Mouse (Mus musculus): ENCODE data around the gene Ctsk. TPM values are rescaled to one million over a fixed set of nuclear protein-coding genes. Genes with fewer than 3 reads are reported as not detected.

Ctsk gene
- total and polyA plus RNA-seq, 3 experiments: 0.08 to 0.10 TPM; not detected in 1

DNA sequence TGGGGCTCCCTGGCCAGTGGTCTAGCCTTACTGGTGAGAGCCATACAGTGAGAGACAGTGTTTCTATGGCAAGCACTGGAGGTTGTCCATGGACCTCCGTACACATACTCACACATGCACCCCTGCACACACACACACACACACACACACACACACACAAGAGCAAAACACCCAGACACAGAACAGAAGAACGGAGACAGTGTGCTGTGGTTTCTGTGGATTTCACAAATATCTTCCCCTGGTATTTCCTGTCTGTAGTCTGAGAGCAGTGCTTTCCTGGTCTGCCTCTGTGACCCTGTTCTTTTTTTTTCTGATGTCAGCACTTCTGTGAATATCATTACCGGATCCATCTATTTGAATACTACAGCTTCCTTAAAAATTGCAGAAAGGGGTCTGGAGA is 24.6 kb downstream of the Ctsk start:
- Histone ChIP-seq H3K79me2 (ENCODE audit: control insufficient read depth, insufficient read depth, low read length, poor library complexity) (no peaks in the 10 kb centered on the region), H3K9me3 (replicated peaks; ENCODE audit: insufficient read depth, low read length) (no peaks in the 10 kb centered on the region), H3K4me3 (ENCODE audit: control insufficient read depth in 1 of 2, insufficient read depth in 1 of 2, low read depth in 2 of 2, low read length in 2 of 2) (no peak overlapping the region), H3K9ac (ENCODE audit: control insufficient read depth, low read depth, low read length, poor library complexity, severe bottlenecking) (no peak overlapping the region), H3K36me3 (ENCODE audit: control insufficient read depth in 1 of 2, insufficient read depth in 2 of 2, low read length in 2 of 2) (peaks cover 0 to 17% of the 10 kb centered on the region in 2 experiments; a peak in 2 of 4 replicates), H3K27me3 (ENCODE audit: control insufficient read depth in 1 of 2, insufficient read depth in 2 of 2, low read length in 2 of 2) (peaks cover 10 to 17% of the 10 kb centered on the region in 2 experiments), H3K4me1 (ENCODE audit: control insufficient read depth in 1 of 2, insufficient read depth in 2 of 2, low read length in 2 of 2) (peaks cover 6 to 22% of the 10 kb centered on the region in 2 experiments), H3K27ac (ENCODE audit: control insufficient read depth, low read depth, low read length) (no peak overlapping the region)
- TF ChIP-seq TBP (IDR thresholded peaks at IDR 0.05; ENCODE audit: low read depth, low read length) (no peak), SIN3A (IDR thresholded peaks at IDR 0.05; ENCODE audit: low read length) (no peak), MAFK (IDR thresholded peaks at IDR 0.05; ENCODE audit: borderline replicate concordance, low read depth, low read length) (peak; percentile 61; the same call in 1 of the 2 replicates), CTCF (IDR thresholded peaks at IDR 0.05 in 2 of 3, conservative IDR thresholded peaks at IDR 0.05 in 1 of 3; ENCODE audit: control insufficient read depth in 1 of 3, insufficient read depth in 1 of 3, low read depth in 2 of 3, low read length in 3 of 3, poor library complexity in 1 of 3, severe bottlenecking in 1 of 3) (no peak)
- DNase-seq (ENCODE audit: low read depth, low spot score): no peak

DNA sequence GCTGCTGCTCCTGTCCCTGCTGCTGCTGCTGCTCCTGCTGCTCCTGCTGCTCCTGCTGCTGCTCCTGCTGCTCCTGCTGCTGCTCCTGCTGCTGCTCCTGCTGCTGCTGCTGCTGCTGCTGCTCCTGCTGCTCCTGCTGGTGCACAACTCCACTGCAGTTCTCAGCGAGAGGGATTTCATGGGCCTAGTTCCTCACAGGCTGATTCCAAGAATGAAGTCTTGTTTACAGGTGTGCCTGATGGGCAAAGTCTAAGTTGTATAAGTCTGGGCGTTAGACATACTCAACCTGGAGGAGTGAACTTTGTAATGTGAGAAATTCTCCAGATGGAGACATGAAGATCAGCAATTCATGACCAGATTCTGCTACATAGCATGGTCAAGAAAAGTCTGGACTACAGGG is 25.6 kb downstream of the Ctsk start:
- DNase-seq (ENCODE audit: low read depth, low spot score): no peak
- Histone ChIP-seq H3K9me3 (replicated peaks; ENCODE audit: insufficient read depth, low read length) (no peaks in the 10 kb centered on the region), H3K27ac (ENCODE audit: control insufficient read depth, low read depth, low read length) (no peak overlapping the region), H3K4me1 (ENCODE audit: control insufficient read depth in 1 of 2, insufficient read depth in 2 of 2, low read length in 2 of 2) (peaks cover 2 to 16% of the 10 kb centered on the region in 2 experiments; a peak in 3 of 4 replicates), H3K36me3 (ENCODE audit: control insufficient read depth in 1 of 2, insufficient read depth in 2 of 2, low read length in 2 of 2) (peaks cover 0 to 9% of the 10 kb centered on the region in 2 experiments; a peak in 2 of 4 replicates), H3K9ac (ENCODE audit: control insufficient read depth, low read depth, low read length, poor library complexity, severe bottlenecking) (no peak overlapping the region), H3K79me2 (ENCODE audit: control insufficient read depth, insufficient read depth, low read length, poor library complexity) (no peaks in the 10 kb centered on the region), H3K27me3 (ENCODE audit: control insufficient read depth in 1 of 2, insufficient read depth in 2 of 2, low read length in 2 of 2) (peaks cover 10 to 17% of the 10 kb centered on the region in 2 experiments), H3K4me3 (ENCODE audit: control insufficient read depth in 1 of 2, insufficient read depth in 1 of 2, low read depth in 2 of 2, low read length in 2 of 2) (no peak overlapping the region)
- TF ChIP-seq UBTF (IDR thresholded peaks at IDR 0.05; ENCODE audit: borderline replicate concordance, insufficient read depth, low read depth, low read length) (no peak), HCFC1 (IDR thresholded peaks at IDR 0.05; ENCODE audit: low read depth, low read length) (no peak), NELFE (IDR thresholded peaks at IDR 0.05; ENCODE audit: low read depth, low read length) (no peak), ELF1 (IDR thresholded peaks at IDR 0.05; ENCODE audit: low read depth, low read length) (no peak)

DNA sequence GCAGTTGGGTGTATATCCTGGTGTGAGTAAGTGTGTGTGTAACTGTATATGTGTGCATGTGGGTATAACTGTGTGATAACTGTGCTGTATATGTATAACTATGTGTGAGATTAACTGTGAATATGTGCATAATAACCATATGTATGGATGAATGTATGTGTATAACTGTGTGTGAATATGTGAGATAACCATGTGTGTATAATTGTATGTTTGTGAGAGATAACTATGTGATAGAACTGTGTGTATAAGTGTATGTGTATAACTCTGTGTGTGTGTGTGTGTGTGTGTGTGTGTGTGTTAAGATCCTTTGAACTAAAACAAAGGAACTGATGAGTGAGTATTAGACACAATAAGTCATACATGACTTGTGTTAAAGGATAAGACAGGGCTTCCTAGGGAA is 27.1 kb downstream of the Ctsk start:
- Histone ChIP-seq H3K4me1 (ENCODE audit: control insufficient read depth in 1 of 2, insufficient read depth in 2 of 2, low read length in 2 of 2) (peaks cover 2 to 8% of the 10 kb centered on the region in 2 experiments; a peak in 3 of 4 replicates), H3K27ac (ENCODE audit: control insufficient read depth, low read depth, low read length) (no peak overlapping the region), H3K36me3 (ENCODE audit: control insufficient read depth in 1 of 2, insufficient read depth in 2 of 2, low read length in 2 of 2) (peaks cover 0 to 4% of the 10 kb centered on the region in 2 experiments; a peak in 1 of 4 replicates), H3K79me2 (ENCODE audit: control insufficient read depth, insufficient read depth, low read length, poor library complexity) (no peaks in the 10 kb centered on the region), H3K9ac (ENCODE audit: control insufficient read depth, low read depth, low read length, poor library complexity, severe bottlenecking) (no peak overlapping the region), H3K27me3 (ENCODE audit: control insufficient read depth in 1 of 2, insufficient read depth in 2 of 2, low read length in 2 of 2) (peaks cover 10 to 17% of the 10 kb centered on the region in 2 experiments), H3K4me3 (ENCODE audit: control insufficient read depth in 1 of 2, insufficient read depth in 1 of 2, low read depth in 2 of 2, low read length in 2 of 2) (no peak overlapping the region), H3K9me3 (replicated peaks; ENCODE audit: insufficient read depth, low read length) (no peaks in the 10 kb centered on the region)
- no peak for DNase-seq (ENCODE audit: low read depth, low spot score)
- TF ChIP-seq ELF1 (IDR thresholded peaks at IDR 0.05; ENCODE audit: low read depth, low read length) (no peak), POLR2A (IDR thresholded peaks at IDR 0.05; ENCODE audit: control insufficient read depth in 1 of 2, insufficient read depth in 1 of 2, low read depth in 1 of 2, low read length in 2 of 2, poor library complexity in 1 of 2) (no peak), MXI1 (IDR thresholded peaks at IDR 0.05; ENCODE audit: low read depth, low read length) (no peak), ZKSCAN1 (IDR thresholded peaks at IDR 0.05; ENCODE audit: low read depth, low read length) (no peak), CHD2 (IDR thresholded peaks at IDR 0.05; ENCODE audit: low read length) (no peak), MAFK (IDR thresholded peaks at IDR 0.05; ENCODE audit: borderline replicate concordance, low read depth, low read length) (no peak), MAX (IDR thresholded peaks at IDR 0.05; ENCODE audit: low read length) (no peak), TCF12 (IDR thresholded peaks at IDR 0.05; ENCODE audit: low read depth, low read length) (no peak), UBTF (IDR thresholded peaks at IDR 0.05; ENCODE audit: borderline replicate concordance, insufficient read depth, low read depth, low read length) (no peak), MYC (IDR thresholded peaks at IDR 0.05; ENCODE audit: low read depth, low read length) (no peak)

Data from MEL (cell line).